Mouse (Mus musculus): ENCODE results near the gene Eef2. TPM values are rescaled to one million over a fixed set of nuclear protein-coding genes. Genes with fewer than 3 reads are reported as not detected.
A peak's percentile ranks its signal among the peaks of the same experiment; 100 is the strongest.
"Not testable (repeated sequence)": the region's sequence is repeated elsewhere in the genome, so short reads cannot be mapped to it uniquely, and the experiment has no call there.

Eef2 gene
- total RNA-seq, 2 experiments from 2014 or later = 857 to 954 TPM

- intact Hi-C loops (cut with DNase I) = loop anchor here (10.0 kb wide), 1 partner anchor 261 kb away; the partner anchor contains the start of gene Nfic
- DNase-seq (ENCODE audit: low spot score in 2 of 2) = no peak
Observed at GRCm38 (mm10) chr10:81193991-81194774, 17.8 kb downstream of the Eef2 start.

- intact Hi-C loops (cut with DNase I) = loop anchor here (10.0 kb wide), 1 partner anchor 260 kb away; the partner anchor contains the start of gene Nfic
- no peak for DNase-seq (ENCODE audit: low spot score in 2 of 2)
Observed at GRCm38 (mm10) chr10:81195300-81195699, 18.9 kb downstream of the Eef2 start.

GRCm38 (mm10) chr10:81196470-81197065 lies 20.1 kb downstream of the Eef2 start:
- intact Hi-C loops (cut with DNase I) = loop anchor here (10.0 kb wide), 1 partner anchor 258 kb away; the partner anchor contains the start of gene Nfic
- DNase-seq (ENCODE audit: low spot score in 2 of 2) = no peak

- intact Hi-C loops (cut with DNase I) = loop anchor here (10.0 kb wide), 1 partner anchor 257 kb away; the partner anchor contains the start of gene Nfic
- DNase-seq (ENCODE audit: low spot score in 2 of 2) = no peak
Observed at GRCm38 (mm10) chr10:81197305-81197704, 20.9 kb downstream of the Eef2 start.

GRCm38 (mm10) chr10:81198230-81198629 lies 21.8 kb downstream of the Eef2 start:
- intact Hi-C loops (cut with DNase I) = loop anchor here (2.0 to 10.0 kb wide), 3 partner anchors 19 to 257 kb away; partner anchors contain the start of genes Hmg20b and Nfic
- DNase-seq (ENCODE audit: low spot score in 2 of 2) = peak in 1 of 2 experiments; percentile 63

- intact Hi-C loops (cut with DNase I) = loop anchor here (2.0 to 10.0 kb wide), 3 partner anchors 18 to 256 kb away; partner anchors contain the start of genes Hmg20b and Nfic
- no peak for DNase-seq (ENCODE audit: low spot score in 2 of 2)
Observed at GRCm38 (mm10) chr10:81198990-81199389, 22.6 kb downstream of the Eef2 start.

- intact Hi-C loops (cut with DNase I) = no loop called here
Observed at GRCm38 (mm10) chr10:81200141-81200540, 23.7 kb downstream of the Eef2 start.

GRCm38 (mm10) chr10:81200605-81201287 lies 24.3 kb downstream of the Eef2 start:
- intact Hi-C loops (cut with DNase I) = no loop called here

More at GRCm38 (mm10) chr10:81200141-81200540, 23.7 kb downstream of the Eef2 start:
- no peak for DNase-seq (ENCODE audit: low spot score in 2 of 2)

GRCm38 (mm10) chr10:81201807-81202758 lies 25.7 kb downstream of the Eef2 start, which contains the start of gene Nmrk2:
Nmrk2 (minus strand) TSS chr10:81202051.
- intact Hi-C loops (cut with DNase I) = no loop called here
- DNase-seq (ENCODE audit: low spot score in 2 of 2) = no peak

More at GRCm38 (mm10) chr10:81200605-81201287, 24.3 kb downstream of the Eef2 start:
- DNase-seq (ENCODE audit: low spot score in 2 of 2) = no peak

- intact Hi-C loops (cut with DNase I) = no loop called here
- no peak for DNase-seq (ENCODE audit: low spot score in 2 of 2)
Observed at GRCm38 (mm10) chr10:81202978-81203720, 26.7 kb downstream of the Eef2 start.

GRCm38 (mm10) chr10:81204137-81204536 lies 27.7 kb downstream of the Eef2 start:
- intact Hi-C loops (cut with DNase I) = no loop called here
- no peak for DNase-seq (ENCODE audit: low spot score in 2 of 2)

GRCm38 (mm10) chr10:81210154-81210553 lies 33.7 kb downstream of the Eef2 start:
- DNase-seq (ENCODE audit: low spot score in 2 of 2) = no peak
- intact Hi-C loops (cut with DNase I) = no loop called here

- no peak for DNase-seq (ENCODE audit: low spot score in 2 of 2)
- intact Hi-C loops (cut with DNase I) = loop anchor here (2.0 kb wide), 1 partner anchor 17 kb away; no protein-coding TSS in a partner anchor
Observed at GRCm38 (mm10) chr10:81216260-81216659, 39.8 kb downstream of the Eef2 start.

- intact Hi-C loops (cut with DNase I) = loop anchor here (2.0 kb wide), 1 partner anchor 18 kb away; no protein-coding TSS in a partner anchor
- DNase-seq (ENCODE audit: low spot score in 2 of 2) = no peak
Observed at GRCm38 (mm10) chr10:81216810-81217209, 40.4 kb downstream of the Eef2 start.

GRCm38 (mm10) chr10:81217267-81217666 lies 40.8 kb downstream of the Eef2 start:
- not testable (repeated sequence) for DNase-seq (ENCODE audit: low spot score in 2 of 2)
- intact Hi-C loops (cut with DNase I) = loop anchor here (2.0 kb wide), 1 partner anchor 18 kb away; no protein-coding TSS in a partner anchor

- DNase-seq (ENCODE audit: low spot score in 2 of 2) = peak; percentile 51 to 54
- intact Hi-C loops (cut with DNase I) = loop anchor here (2.0 kb wide), 1 partner anchor 19 kb away; no protein-coding TSS in a partner anchor
Observed at GRCm38 (mm10) chr10:81217964-81218363, 41.5 kb downstream of the Eef2 start.

GRCm38 (mm10) chr10:81221402-81222015 lies 45.1 kb downstream of the Eef2 start:
- DNase-seq (ENCODE audit: low spot score in 2 of 2) = no peak
- intact Hi-C loops (cut with DNase I) = no loop called here

Measured in left cerebral cortex, postnatal 36 days (tissue).